Mouse (Mus musculus) layer of hippocampus, adult 11-12 months (tissue): ENCODE measurements around the gene Nkg7.
"Not testable (repeated sequence)": the region's sequence is repeated elsewhere in the genome, so short reads cannot be mapped to it uniquely, and the experiment has no call there.

Experiments
- DNase-seq: peaks from one replicate; pipeline ENCODE4 v3.0.0; 2022; ENCODE audit warnings: low spot score

Nkg7 gene

GRCm38 (mm10) chr7:43436341-43437255 lies at the start of gene Nkg7:
Nkg7 (plus strand) TSS chr7:43437073.
- DNase-seq, result no peak

GRCm38 (mm10) chr7:43392349-43393121 lies 44.3 kb upstream of the Nkg7 start:
- no peak for DNase-seq

GRCm38 (mm10) chr7:43399501-43399900 lies 37.4 kb upstream of the Nkg7 start:
- no peak for DNase-seq

GRCm38 (mm10) chr7:43402718-43403117 lies 34.2 kb upstream of the Nkg7 start:
- DNase-seq, result no peak

- DNase-seq, result no peak
Measured at GRCm38 (mm10) chr7:43407573-43407972, 29.3 kb upstream of the Nkg7 start.

- no peak for DNase-seq
Measured at GRCm38 (mm10) chr7:43408131-43408553, 28.7 kb upstream of the Nkg7 start, which contains the start of gene Siglecg. Siglecg (plus strand) TSS chr7:43408204.

GRCm38 (mm10) chr7:43409084-43409483 lies 27.8 kb upstream of the Nkg7 start:
- no peak for DNase-seq

GRCm38 (mm10) chr7:43411724-43412123 lies 25.1 kb upstream of the Nkg7 start:
- DNase-seq, result not testable (repeated sequence)

GRCm38 (mm10) chr7:43417298-43417697 lies 19.6 kb upstream of the Nkg7 start:
- DNase-seq, result no peak

- DNase-seq, result peak; percentile 88
Measured at GRCm38 (mm10) chr7:43422995-43423617, 13.8 kb upstream of the Nkg7 start.

GRCm38 (mm10) chr7:43423991-43424625 lies 12.8 kb upstream of the Nkg7 start:
- no peak for DNase-seq

- DNase-seq, result no peak
Measured at GRCm38 (mm10) chr7:43427406-43427805, 9.5 kb upstream of the Nkg7 start, which contains the start of gene Lim2. Lim2 (plus strand) TSS chr7:43427670.

- DNase-seq, result no peak
Measured at GRCm38 (mm10) chr7:43429500-43429899, 7.4 kb upstream of the Nkg7 start.

GRCm38 (mm10) chr7:43432891-43433290 lies 4.0 kb upstream of the Nkg7 start:
- no peak for DNase-seq

- no peak for DNase-seq
Measured at GRCm38 (mm10) chr7:43434676-43435075, 2.2 kb upstream of the Nkg7 start.

GRCm38 (mm10) chr7:43438611-43439010 lies 1.7 kb downstream of the Nkg7 start:
- no peak for DNase-seq

- no peak for DNase-seq
Measured at GRCm38 (mm10) chr7:43440482-43440881, 3.6 kb downstream of the Nkg7 start, which contains the start of gene Cldnd2. Cldnd2 (plus strand) TSS chr7:43440782.

- DNase-seq, result no peak
Measured at GRCm38 (mm10) chr7:43441071-43441470, 4.2 kb downstream of the Nkg7 start.

- DNase-seq, result no peak
Measured at GRCm38 (mm10) chr7:43442684-43443083, 5.8 kb downstream of the Nkg7 start.

GRCm38 (mm10) chr7:43443126-43443916 lies 6.4 kb downstream of the Nkg7 start:
- peak; percentile 78 for DNase-seq

GRCm38 (mm10) chr7:43443917-43444293 lies 7.0 kb downstream of the Nkg7 start, which contains the start of the genes Etfb and Gm45233:
Etfb (plus strand) TSS chr7:43444083.
Gm45233 (plus strand) TSS chr7:43444128.
- DNase-seq, result peak; percentile 94
